Comparison of ENCODE assay signal across 11 mouse cellular contexts in the genomic region with DNA sequence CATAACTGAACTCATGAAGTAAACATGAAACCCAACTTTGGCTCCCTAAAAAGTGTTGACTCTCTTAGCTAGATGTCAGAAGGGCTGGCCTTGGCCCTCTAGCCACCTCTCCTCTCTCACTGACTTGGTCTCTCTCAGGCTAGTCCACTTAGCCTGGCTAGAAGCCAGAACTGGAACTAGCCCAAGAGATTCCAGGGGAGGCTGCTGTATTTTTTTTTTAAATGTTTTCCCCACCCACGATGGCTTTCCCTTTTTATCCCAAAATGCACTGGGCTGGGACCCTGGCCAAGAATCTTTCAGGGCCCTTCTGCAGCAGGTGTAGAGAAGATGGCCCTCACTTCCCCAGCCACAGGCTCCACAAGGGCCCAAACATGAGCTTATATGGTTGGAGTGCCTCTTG. TPM values are rescaled to one million over a fixed set of nuclear protein-coding genes. Genes with fewer than 3 reads are reported as not detected.
DNase-seq lines count a peak whose midpoint lies in the region; ATAC-seq lines count a peak whose summit lies in the region.
"Had no signal": no experiment of that assay in that cellular context is flagged by ENCODE, and none has a peak within 500 bp of the region (broad histone marks: within the 10 kb centered on the region; RNA-seq: fewer than 3 reads in every experiment).

No protein-coding gene starts in this region.

- H3K9me3 ChIP-seq in stomach, embryonic 16.5 days (replicated peaks; ENCODE audit: control insufficient read depth, low read length): no peaks in the 10 kb centered on the region

- 21% methylated on average over 1 of the region's 1 CpGs for WGBS in stomach, embryonic 16.5 days

- H3K36me3 ChIP-seq in stomach, embryonic 16.5 days (ENCODE audit: control insufficient read depth, insufficient read depth, low read length): no peaks in the 10 kb centered on the region

- H3K4me3 ChIP-seq in stomach, embryonic 16.5 days (replicated peaks; ENCODE audit: low read length): no peak overlapping the region

- H3K27ac ChIP-seq in stomach, embryonic 16.5 days (ENCODE audit: low read length): peak overlapping the region; percentile 43; the same call in 1 of the 2 replicates

- no peak overlapping the region for H3K4me2 ChIP-seq in stomach, embryonic 16.5 days (ENCODE audit: low read depth, low read length)

- no peak overlapping the region for H3K9ac ChIP-seq in stomach, embryonic 16.5 days (ENCODE audit: low read length)

- ATAC-seq in stomach, embryonic 16.5 days (ENCODE audit: insufficient read depth, low FRiP score): no peak
- ATAC-seq in monocyte, adult 5-6 weeks (replicated peaks; ENCODE audit: insufficient number of reproducible peaks, low FRiP score, low TSS enrichment, poor library complexity, severe bottlenecking): no peak

- H3K27me3 ChIP-seq in stomach, embryonic 16.5 days (ENCODE audit: control insufficient read depth, insufficient read depth, low read length): peaks cover 21% of the 10 kb centered on the region

- DNase-seq in left cerebral cortex, adult 18-20 months (ENCODE audit: low spot score in 2 of 2): peak; percentile 45 to 49
- DNase-seq in left cerebral cortex, adult 8-10 months (ENCODE audit: low spot score in 2 of 2): no peak
- DNase-seq in gastrocnemius, postnatal 25 days: peak; percentile 83
- DNase-seq in kidney, postnatal 25 days: peak; percentile 62 to 70
- no peak for DNase-seq in T-cell, adult 2 months (ENCODE audit: low spot score)
- DNase-seq in thymus, postnatal 0 days (ENCODE audit: low spot score): no peak
- DNase-seq: cerebellum, adult 8-10 months; right cerebral cortex, postnatal 25 days had no signal

- peaks cover 29% of the 10 kb centered on the region for H3K4me1 ChIP-seq in stomach, embryonic 16.5 days (ENCODE audit: control insufficient read depth, insufficient read depth, low read length)

RNA-seq across cellular contexts. Expression of a gene that starts 4.2 kb away (rescaled TPM):
- 10 to 100 TPM in 1 of 2 experiments, 1 to 10 TPM in 1; 6.4 to 12.4 TPM for total RNA-seq in left cerebral cortex, adult 18-20 months (2021)
- 1 to 10 TPM; 7.0 to 9.8 (median 9.0) TPM for total RNA-seq in left cerebral cortex, adult 8-10 months (2022)
- total RNA-seq in gastrocnemius, postnatal 25 days (2021): 1 to 10 TPM; 1.7 to 4.7 TPM
- 14.2 and 15.5 TPM in 2 replicates for polyA plus RNA-seq in stomach, embryonic 16.5 days (2015; fragmentation: Nextera tagmentation; extraction: Ambion mirVana)
- total RNA-seq in monocyte, adult 5-6 weeks (2017): not detected in 3 replicates
- polyA plus RNA-seq in thymus, postnatal 0 days (2015; fragmentation: Nextera tagmentation; extraction: Ambion mirVana): 0.91 and 1.1 TPM in 2 replicates

RNA-seq across cellular contexts. Expression of a gene that starts 16.5 kb away (rescaled TPM):
- 10 to 100 TPM; 53.4 to 58.4 TPM for total RNA-seq in left cerebral cortex, adult 18-20 months (2021)
- total RNA-seq in left cerebral cortex, adult 8-10 months (2022): 10 to 100 TPM; 52.6 to 58.6 (median 55.9) TPM
- total RNA-seq in gastrocnemius, postnatal 25 days (2021): 1 to 10 TPM; 1.8 to 3.2 TPM
- 9.8 and 10.9 TPM in 2 replicates for polyA plus RNA-seq in stomach, embryonic 16.5 days (2015; fragmentation: Nextera tagmentation; extraction: Ambion mirVana)
- total RNA-seq in monocyte, adult 5-6 weeks (2017): not detected in 3 replicates
- polyA plus RNA-seq in thymus, postnatal 0 days (2015; fragmentation: Nextera tagmentation; extraction: Ambion mirVana): 3.2 and 3.9 TPM in 2 replicates
- total RNA-seq: CH12.LX had no signal

RNA-seq across cellular contexts. Expression of a gene that starts 27.2 kb away (rescaled TPM):
- total RNA-seq in left cerebral cortex, adult 18-20 months (2021): under 1 TPM; 0.53 to 0.80 TPM
- total RNA-seq in left cerebral cortex, adult 8-10 months (2022): under 1 TPM; 0.46 to 0.65 (median 0.64) TPM
- total RNA-seq in gastrocnemius, postnatal 25 days (2021): 1 to 10 TPM in 1 of 2 experiments, under 1 TPM in 1; 0.64 to 1.2 TPM
- 0.29 and 0.44 TPM in 2 replicates for polyA plus RNA-seq in stomach, embryonic 16.5 days (2015; fragmentation: Nextera tagmentation; extraction: Ambion mirVana)
- 0.68 to 0.75 TPM in 2 of 3 replicates, not detected in the other for total RNA-seq in monocyte, adult 5-6 weeks (2017)
- polyA plus RNA-seq in thymus, postnatal 0 days (2015; fragmentation: Nextera tagmentation; extraction: Ambion mirVana): 0.56 and 0.63 TPM in 2 replicates
- total RNA-seq: CH12.LX had no signal

Comparison
In these comparisons a context has a peak if more than half of its experiments do, and no peak if none do; other contexts are left out.
1. DNase-seq: peak in left cerebral cortex, adult 18-20 months (2 of 2), gastrocnemius, postnatal 25 days (single experiment) and kidney, postnatal 25 days (2 of 2); none in left cerebral cortex, adult 8-10 months (0 of 2), T-cell, adult 2 months (single experiment) and thymus, postnatal 0 days (single experiment).
2. RNA of a gene that starts 16.5 kb away (total RNA-seq): 53.4 to 58.4 TPM in left cerebral cortex, adult 18-20 months and 52.6 to 58.6 TPM in left cerebral cortex, adult 8-10 months; 1.8 to 3.2 TPM in gastrocnemius, postnatal 25 days and not detected in monocyte, adult 5-6 weeks; every median in the first group is over 10 times any median in the second.